Mouse (Mus musculus) brain, embryonic 18.5 days (tissue): ENCODE data around the gene Apobec3.

Experiments
- DNase-seq: peaks from one replicate; pipeline ENCODE4 v3.0.0-alpha.2; 2012; ENCODE audit warnings: low read depth, low spot score

Apobec3 gene

DNA sequence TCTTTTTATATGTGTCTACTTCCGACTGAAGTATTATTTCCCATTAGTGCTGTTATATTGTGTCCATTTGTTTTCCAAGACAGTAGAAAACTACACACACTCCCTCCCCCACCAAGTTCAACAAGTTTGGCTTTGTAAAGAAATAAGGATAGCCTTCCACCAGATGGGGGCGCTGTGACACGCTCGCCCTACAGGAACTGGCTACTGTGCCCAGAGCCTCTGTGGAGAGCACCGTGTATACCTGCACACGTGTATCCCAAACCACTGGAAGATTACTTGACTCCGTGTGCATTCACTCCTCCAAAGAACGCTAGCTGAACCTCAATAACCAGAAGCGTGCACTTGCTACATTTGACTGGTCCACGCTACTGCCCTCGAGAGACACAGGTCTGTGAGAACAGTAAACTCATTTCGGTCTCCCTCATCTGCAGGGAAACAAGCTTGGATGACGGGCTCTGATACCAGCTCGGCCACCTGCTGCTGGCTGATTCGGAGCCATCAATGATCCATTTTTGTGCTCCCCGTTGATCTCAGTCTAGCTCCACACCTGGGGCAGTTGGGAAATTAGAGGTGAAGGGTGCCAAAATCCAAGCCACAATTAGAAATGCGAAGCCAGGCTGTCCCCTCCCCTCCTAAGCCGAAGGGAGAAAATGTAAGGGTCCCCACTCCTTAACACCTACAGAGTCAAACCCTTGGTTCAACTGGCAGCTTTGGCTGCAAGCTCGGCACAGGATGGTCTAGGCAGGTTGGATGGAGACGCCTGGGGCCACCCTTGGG lies at the start of gene Apobec3:
Apobec3 (plus strand) TSS at position 224 of the 777 bp plus-strand sequence.
- DNase-seq = no peak

DNA sequence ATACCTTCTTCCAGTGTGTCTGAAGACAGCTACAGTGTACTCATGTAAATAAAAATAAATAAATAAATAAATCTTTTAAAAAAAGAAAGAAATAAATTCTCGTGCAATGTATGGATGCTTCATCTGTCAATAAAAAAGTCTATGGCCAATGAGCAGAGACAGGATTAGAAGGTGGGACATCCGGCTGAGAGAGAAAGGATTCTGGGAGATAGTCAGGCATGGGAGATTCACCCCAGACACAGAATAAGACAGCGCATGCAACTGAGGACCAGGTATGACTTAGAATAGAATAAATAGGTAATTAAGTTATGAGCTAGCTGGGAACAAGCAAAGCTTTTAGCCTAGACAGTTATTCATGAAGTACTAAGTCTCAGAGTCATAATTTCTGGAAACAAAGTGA lies 48.5 kb upstream of the Apobec3 start:
- DNase-seq = no peak

DNA sequence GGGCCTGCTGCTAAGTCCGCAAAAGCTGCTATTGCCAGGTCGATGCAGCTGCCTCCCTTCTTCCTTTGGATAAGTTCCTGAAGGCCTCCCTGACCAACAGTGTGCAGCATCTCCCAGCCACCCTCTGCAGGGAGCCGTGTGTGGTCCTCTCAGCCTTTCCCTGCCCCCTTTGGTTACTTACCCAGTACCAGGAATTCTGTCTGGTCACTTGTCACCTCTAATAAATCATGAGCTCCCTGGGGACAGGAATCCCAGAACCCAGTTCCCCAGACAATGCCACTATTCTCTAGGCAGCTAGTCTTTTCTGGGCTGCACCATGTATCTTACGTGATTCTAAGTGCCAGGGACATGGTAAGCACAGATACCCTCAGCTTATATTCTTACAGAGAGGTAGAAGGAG lies 45.5 kb upstream of the Apobec3 start:
- DNase-seq = no peak

GRCm38 (mm10) chr15:79847100-79847499 lies 44.4 kb upstream of the Apobec3 start:
- no peak for DNase-seq

GRCm38 (mm10) chr15:79850143-79850542 lies 41.3 kb upstream of the Apobec3 start:
- DNase-seq = no peak

DNA sequence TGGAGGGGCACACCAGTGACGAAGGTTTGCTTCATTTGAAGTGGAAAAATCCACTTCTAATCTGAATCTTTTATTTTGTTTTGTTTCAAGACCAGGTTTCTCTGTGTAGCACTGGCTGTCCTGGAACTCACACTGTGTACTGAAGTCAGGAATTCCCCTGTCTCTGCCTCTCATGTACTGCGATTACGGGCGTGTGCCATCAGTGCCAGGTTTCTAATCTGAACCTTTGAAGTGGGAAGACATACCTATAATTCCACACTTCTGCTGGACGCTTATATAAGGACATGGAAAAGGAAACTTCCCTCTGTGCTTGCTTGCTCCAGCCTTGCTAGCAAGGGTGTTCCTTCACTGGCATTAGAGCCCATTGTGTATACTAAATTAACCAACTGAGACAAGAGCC lies 32.5 kb upstream of the Apobec3 start:
- DNase-seq = no peak

GRCm38 (mm10) chr15:79859821-79860220 lies 31.6 kb upstream of the Apobec3 start:
- no peak for DNase-seq

DNA sequence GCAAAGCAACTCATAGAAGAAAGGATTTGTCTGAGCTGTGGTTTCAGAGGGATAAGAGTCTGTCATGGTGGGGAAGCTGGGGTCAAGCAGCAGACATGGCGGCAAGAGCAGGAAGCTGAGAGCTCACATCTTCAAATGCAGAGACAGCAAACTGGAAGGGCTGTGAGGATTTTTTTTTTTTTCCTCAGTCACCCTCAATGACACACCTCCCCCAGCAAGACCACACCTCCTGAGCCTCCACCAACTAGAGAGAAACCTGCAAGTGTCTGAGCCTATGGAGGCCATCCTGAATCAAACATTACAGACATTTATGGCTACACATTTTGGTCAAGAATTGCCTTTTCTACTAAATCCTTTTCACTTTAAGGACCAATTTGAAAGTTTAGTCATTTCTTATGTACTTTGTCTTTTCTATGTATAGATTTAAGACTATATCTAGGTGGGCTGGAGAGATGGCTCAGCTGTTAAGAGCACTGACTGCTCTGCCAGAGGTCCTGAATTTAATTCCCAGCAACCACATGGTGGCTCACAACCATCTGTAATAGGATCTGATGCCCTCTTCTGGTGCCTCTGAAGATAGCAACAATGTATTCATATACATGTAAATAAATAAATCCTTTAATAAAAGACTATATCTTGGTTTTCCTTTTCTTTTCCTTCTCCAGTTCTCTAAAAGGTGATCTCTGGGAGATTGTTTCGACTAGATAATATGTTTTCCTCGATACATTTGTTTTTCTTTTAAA lies 24.0 kb upstream of the Apobec3 start:
- no peak for DNase-seq

DNA sequence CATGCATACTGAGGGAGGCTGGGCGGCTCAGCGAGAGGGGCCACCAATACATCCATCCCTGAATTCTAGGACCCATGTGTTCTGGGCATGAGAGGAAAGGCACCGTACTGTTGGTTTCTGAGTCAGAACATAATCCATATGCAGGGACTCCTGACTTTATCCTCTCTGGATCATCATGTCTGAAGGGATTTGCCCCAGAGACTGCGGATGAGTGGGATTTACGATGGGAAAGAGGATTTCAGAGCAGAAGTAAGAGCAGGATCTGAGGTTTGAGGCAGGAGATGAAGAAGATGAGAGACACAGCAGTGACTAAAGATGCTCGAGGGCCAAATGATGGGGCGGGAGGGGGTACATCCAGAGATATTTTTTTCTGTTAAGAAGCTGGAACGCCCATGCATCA lies 17.9 kb upstream of the Apobec3 start:
- no peak for DNase-seq

GRCm38 (mm10) chr15:79873995-79874394 lies 17.5 kb upstream of the Apobec3 start:
- no peak for DNase-seq

- DNase-seq = no peak
Observed at GRCm38 (mm10) chr15:79875261-79875995, 16.0 kb upstream of the Apobec3 start.

GRCm38 (mm10) chr15:79878725-79879136 lies 12.7 kb upstream of the Apobec3 start:
- DNase-seq = no peak

DNA sequence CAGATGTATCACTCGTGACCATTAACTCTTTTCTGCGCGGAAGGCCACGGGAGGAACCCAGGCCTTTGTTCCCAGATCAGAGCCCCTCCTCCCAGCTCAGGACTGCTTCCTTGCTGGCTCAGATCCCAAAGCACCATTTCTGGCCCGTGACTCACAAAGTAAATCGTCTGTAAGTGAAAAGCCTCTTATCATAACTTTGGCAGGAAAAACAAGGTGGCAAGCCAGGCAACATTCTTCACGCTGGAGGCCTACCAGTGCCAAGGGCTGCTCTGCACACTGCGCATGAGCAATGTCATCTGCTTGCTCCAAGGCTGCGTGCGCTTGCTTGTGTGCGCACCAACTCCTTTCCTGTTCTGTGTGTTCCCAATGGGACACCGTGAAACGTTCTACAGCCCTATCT lies 12.1 kb upstream of the Apobec3 start:
- peak; percentile 69 for DNase-seq

GRCm38 (mm10) chr15:79880477-79880876 lies 11.0 kb upstream of the Apobec3 start:
- DNase-seq = no peak

GRCm38 (mm10) chr15:79882623-79883267 lies 8.7 kb upstream of the Apobec3 start:
- peak; percentile 80 for DNase-seq

GRCm38 (mm10) chr15:79883352-79883822 lies 8.1 kb upstream of the Apobec3 start:
- DNase-seq = peak; percentile 80

- DNase-seq = no peak
Observed at GRCm38 (mm10) chr15:79884820-79885219, 6.6 kb upstream of the Apobec3 start.

GRCm38 (mm10) chr15:79892213-79892541 lies 718 bp downstream of the Apobec3 start:
- DNase-seq = no peak

GRCm38 (mm10) chr15:79892995-79893823 lies 1.8 kb downstream of the Apobec3 start:
- DNase-seq = no peak

DNA sequence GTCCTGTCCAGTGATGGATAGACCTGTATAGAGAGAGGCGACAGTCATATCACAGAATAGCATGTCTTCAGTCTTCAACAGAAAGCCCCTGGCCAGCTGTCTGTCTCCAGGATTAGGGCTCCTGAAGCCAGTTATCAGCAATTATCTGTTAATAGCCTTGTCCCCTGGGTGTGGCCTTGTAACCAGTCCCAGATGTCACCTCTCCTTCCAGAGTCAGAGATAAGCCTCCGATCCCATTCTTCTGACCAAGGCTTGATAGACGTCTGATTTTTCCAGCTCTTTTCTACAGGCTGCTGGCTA lies 2.3 kb downstream of the Apobec3 start:
- DNase-seq = no peak

- no peak for DNase-seq
Observed at GRCm38 (mm10) chr15:79894343-79894742, 2.9 kb downstream of the Apobec3 start.
